Mouse (Mus musculus): ENCODE measurements around the gene Orc3.

- TF ChIP-seq ZNF384 (IDR thresholded peaks at IDR 0.05; ENCODE audit: low read depth, low read length), result no peak
- no peak for TF ChIP-seq CHD2 (IDR thresholded peaks at IDR 0.05; ENCODE audit: low read depth, low read length)
Observed at GRCm38 (mm10) chr4:34614630-34615094, at the start of gene Orc3, which contains the start of gene Rars2.

Measured in ES-E14 (cell line).